17 mouse cellular contexts compared by ENCODE assay signal in the genomic region with DNA sequence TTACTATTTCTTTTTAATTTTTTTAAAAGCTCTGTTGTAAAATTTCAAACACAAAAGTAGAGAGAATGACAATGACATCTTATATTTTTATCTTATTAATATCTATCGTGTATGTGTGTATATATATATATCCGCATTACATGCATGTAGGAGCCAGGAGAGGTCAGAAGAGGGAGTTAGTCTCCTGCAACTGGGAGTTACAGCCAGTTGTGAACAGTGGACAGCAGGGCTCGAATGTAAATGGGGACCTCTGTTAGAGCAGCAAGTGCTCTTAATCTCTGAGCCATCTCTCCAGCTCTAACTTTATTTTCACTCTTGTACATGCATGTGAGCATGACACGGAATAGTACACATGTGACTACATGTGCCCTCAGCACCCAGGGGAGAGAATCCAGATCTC.
"Had no signal": no experiment of that assay in that cellular context is flagged by ENCODE, and none has a peak within 500 bp of the region (broad histone marks: within the 10 kb centered on the region; RNA-seq: fewer than 3 reads in every experiment).

No protein-coding gene starts in this region.

- DNase-seq: kidney, adult 2 months; kidney, postnatal 25 days; layer of hippocampus, adult 9-11 months; layer of hippocampus, postnatal 36 days; lung, adult 18-20 months; lung, postnatal 36 days; retina, postnatal 1 day; right cerebral cortex, postnatal 4 days; spleen, adult 18-20 months; thymus, adult 18-20 months; thymus, postnatal 14 days had no signal

- H3K9ac ChIP-seq: limb, embryonic 15.5 days had no signal

- H3K9me3 ChIP-seq: kidney, embryonic 15.5 days; limb, embryonic 15.5 days; megakaryocyte, embryonic 14.5 days; midbrain, embryonic 12.5 days; neural tube, embryonic 13.5 days had no signal

- ATAC-seq: midbrain, embryonic 16.5 days had no signal

- H3K36me3 ChIP-seq: kidney, embryonic 15.5 days; limb, embryonic 15.5 days; midbrain, embryonic 12.5 days; neural tube, embryonic 13.5 days had no signal

- H3K27me3 ChIP-seq: kidney, embryonic 15.5 days; limb, embryonic 15.5 days; megakaryocyte, embryonic 14.5 days; midbrain, embryonic 12.5 days had no signal
